Mouse (Mus musculus) heart, adult 2 months (tissue): ENCODE results near the gene Setdb1. TPM values are rescaled to one million over a fixed set of nuclear protein-coding genes. Genes with fewer than 3 reads are reported as not detected.

ENCODE experiments used
- DNase-seq, 2 experiments: peaks; one replicate each; pipeline ENCODE4 v3.0.0; 2021
- H3K27ac ChIP-seq: fragments of 200-600 bp; 2 replicates; pipeline ENCODE4 v1.8.1; 2022
- H3K27me3 ChIP-seq: fragments of 200-500 bp; 2 replicates; pipeline ENCODE4 v1.6.1; 2012; ENCODE audit warnings: mild to moderate bottlenecking, low read length, inconsistent platforms, mixed read lengths; ENCODE audit not compliant: control insufficient read depth, insufficient read depth
- H3K36me3 ChIP-seq: fragments of 200-500 bp; 2 replicates; pipeline ENCODE4 v1.6.1; 2012; ENCODE audit warnings: low read length, inconsistent platforms; ENCODE audit not compliant: control insufficient read depth, insufficient read depth
- H3K4me1 ChIP-seq: fragments of 200-500 bp; 2 replicates; pipeline ENCODE4 v1.6.1; 2011; ENCODE audit warnings: low read length; ENCODE audit not compliant: control insufficient read depth, insufficient read depth
- H3K4me3 ChIP-seq: fragments of 200-600 bp; 2 replicates; pipeline ENCODE4 v1.8.1; 2022
- H3K79me2 ChIP-seq: fragments of 200-500 bp; replicated peaks from 2 replicates; pipeline ENCODE4 v1.6.1; 2012; ENCODE audit warnings: mild to moderate bottlenecking, inconsistent platforms, low read length, moderate library complexity, mixed read lengths; ENCODE audit not compliant: control insufficient read depth, insufficient read depth
- H3K9ac ChIP-seq: fragments of 200-500 bp; 2 replicates; pipeline ENCODE4 v1.6.1; 2012; ENCODE audit warnings: low read depth, mild to moderate bottlenecking, control low read depth, inconsistent platforms, low read length, mixed read lengths
- CTCF ChIP-seq: fragments of 200-600 bp; IDR thresholded peaks from 2 replicates; pipeline ENCODE4 v1.8.1; 2022; ENCODE audit warnings: antibody characterized with exemption, mild to moderate bottlenecking, moderate library complexity
- EP300 ChIP-seq: fragments of 200-500 bp; IDR thresholded peaks from 2 replicates; pipeline ENCODE4 v1.6.1; 2011; ENCODE audit warnings: low read depth, low read length, control low read depth; ENCODE audit not compliant: insufficient read depth
- POLR2A ChIP-seq: fragments of 200-500 bp; IDR thresholded peaks from 2 replicates; pipeline ENCODE4 v1.6.1; 2011; ENCODE audit warnings: mild to moderate bottlenecking, low read depth, low read length, control low read depth; ENCODE audit not compliant: insufficient read depth
- WGBS: fragments of 180-500 bp; shearing (Covaris S2); methylation state at CpG from one replicate; pipeline ENCODE4 v1.1.7; 2018; 5-methylcytosine and 5-hydroxymethylcytosine counted together
- intact Hi-C: fragments of 180-260 bp; cut with DNase I; formaldehyde crosslinking; loops from one replicate; pipeline ENCODE4 v1.15.1; 2025
- polyA plus RNA-seq: library from polyadenylated mRNA; depleted of rRNA; stranded (reverse); fragments of >200 nt; gene quantifications from 2 replicates; pipeline ENCODE4 v1.2.3, GENCODE M21; 2012
- total RNA-seq, 2 experiments: library from RNA; stranded (reverse); gene quantifications; 2 replicates each; pipeline ENCODE4 v1.2.3; 2021

The Setdb1 gene
- total and polyA plus RNA-seq, 3 experiments: 8.0 to 12.2 (median 10.4) TPM

GRCm38 (mm10) chr3:95296103-95296469 is 60.9 kb downstream of the Setdb1 start:
- DNase-seq: no peak
- Histone ChIP-seq H3K36me3 (no peaks in the 10 kb centered on the region), H3K27ac (no peak overlapping the region)

GRCm38 (mm10) chr3:95295321-95296102 is 61.5 kb downstream of the Setdb1 start:
- H3K36me3 ChIP-seq: no peaks in the 10 kb centered on the region
- WGBS: 70% methylated on average over 11 of the region's 11 CpGs
- TF ChIP-seq EP300: no peak
- no peak for TF ChIP-seq CTCF
- TF ChIP-seq POLR2A: no peak
- intact Hi-C loops: no loop called here
- DNase-seq: no peak
- H3K4me3 ChIP-seq: no peak overlapping the region
- no peaks in the 10 kb centered on the region for H3K27me3 ChIP-seq
- no peak overlapping the region for H3K27ac ChIP-seq
- H3K4me1 ChIP-seq: peaks cover 1% of the 10 kb centered on the region; the same call in 1 of the 2 replicates
- no peaks in the 10 kb centered on the region for H3K79me2 ChIP-seq
- no peak overlapping the region for H3K9ac ChIP-seq

More at GRCm38 (mm10) chr3:95296103-95296469, 60.9 kb downstream of the Setdb1 start:
- H3K9ac ChIP-seq: no peak overlapping the region
- H3K27me3 ChIP-seq: no peaks in the 10 kb centered on the region
- TF ChIP-seq POLR2A (no peak), EP300 (0 out of 2 replicates have a peak, but pooled peaks have one; percentile 26), CTCF (peak; percentile 81)
- peaks cover 1% of the 10 kb centered on the region; the same call in 1 of the 2 replicates for H3K4me1 ChIP-seq
- WGBS: 11% methylated on average over 5 of the region's 5 CpGs
- H3K79me2 ChIP-seq: no peaks in the 10 kb centered on the region
- no peak overlapping the region for H3K4me3 ChIP-seq
- intact Hi-C loops: no loop called here

DNA sequence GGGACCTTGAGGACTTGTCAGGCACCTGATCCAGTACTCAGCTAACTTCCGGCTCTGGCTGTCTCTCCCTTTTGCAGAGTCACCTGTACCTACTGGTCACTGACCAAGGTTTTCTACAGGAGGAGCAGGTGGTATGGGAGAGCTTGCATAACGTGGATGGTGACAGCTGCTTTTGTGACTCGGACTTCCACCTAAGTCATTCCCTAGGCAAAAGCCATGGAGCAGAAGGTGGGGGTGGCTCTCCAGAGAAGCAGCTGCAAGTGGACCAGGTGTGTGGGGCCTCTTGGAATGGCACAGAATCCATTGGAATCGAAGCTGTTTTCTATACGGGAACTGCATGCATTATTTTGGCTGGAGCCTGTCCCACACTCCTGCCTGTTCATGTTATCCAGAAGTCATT is 62.3 kb downstream of the Setdb1 start:
- H3K36me3 ChIP-seq: no peaks in the 10 kb centered on the region
- WGBS: 81% methylated on average over 5 of the region's 5 CpGs
- peaks cover 1% of the 10 kb centered on the region; the same call in 1 of the 2 replicates for H3K4me1 ChIP-seq
- TF ChIP-seq CTCF (no peak), POLR2A (no peak), EP300 (no peak)
- H3K4me3 ChIP-seq: no peak overlapping the region
- intact Hi-C loops: no loop called here
- H3K79me2 ChIP-seq: no peaks in the 10 kb centered on the region
- no peaks in the 10 kb centered on the region for H3K27me3 ChIP-seq
- no peak overlapping the region for H3K27ac ChIP-seq
- no peak for DNase-seq
- no peak overlapping the region for H3K9ac ChIP-seq

- WGBS: 89% methylated on average over 7 of the region's 7 CpGs
Measured at GRCm38 (mm10) chr3:95294316-95294715, 62.7 kb downstream of the Setdb1 start.

DNA sequence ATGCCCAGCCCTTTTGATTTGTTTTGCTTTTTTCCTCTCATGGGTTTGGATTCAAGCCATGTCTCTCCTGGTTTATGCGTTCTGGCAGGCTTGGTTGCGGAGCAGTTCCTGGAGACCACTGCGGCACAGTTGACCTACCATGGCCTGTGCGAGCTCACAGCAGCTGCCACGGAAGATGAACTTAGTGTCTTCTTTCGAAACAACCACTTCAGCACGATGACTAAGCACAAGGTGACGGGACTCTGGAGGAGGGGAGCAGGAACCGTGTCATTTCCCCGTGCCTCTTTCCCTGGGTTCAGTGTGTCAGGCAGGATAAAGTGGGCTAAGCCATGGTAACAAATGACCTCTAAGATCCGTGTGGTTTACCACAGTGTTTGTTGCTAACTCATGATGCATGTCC is 63.5 kb downstream of the Setdb1 start:
- Histone ChIP-seq H3K27ac (no peak overlapping the region), H3K4me1 (peaks cover 1% of the 10 kb centered on the region; the same call in 1 of the 2 replicates), H3K9ac (no peak overlapping the region), H3K79me2 (no peaks in the 10 kb centered on the region), H3K27me3 (no peaks in the 10 kb centered on the region), H3K36me3 (no peaks in the 10 kb centered on the region), H3K4me3 (no peak overlapping the region)
- intact Hi-C loops: no loop called here
- DNase-seq: no peak
- WGBS: 48% methylated on average over 11 of the region's 11 CpGs
- TF ChIP-seq CTCF (no peak), POLR2A (no peak), EP300 (no peak)

More at GRCm38 (mm10) chr3:95294316-95294715, 62.7 kb downstream of the Setdb1 start:
- Histone ChIP-seq H3K27ac (no peak overlapping the region), H3K79me2 (no peaks in the 10 kb centered on the region), H3K36me3 (no peaks in the 10 kb centered on the region), H3K4me3 (no peak overlapping the region), H3K9ac (no peak overlapping the region), H3K4me1 (peaks cover 1% of the 10 kb centered on the region; the same call in 1 of the 2 replicates), H3K27me3 (no peaks in the 10 kb centered on the region)
- TF ChIP-seq EP300 (no peak), POLR2A (no peak), CTCF (no peak)
- intact Hi-C loops: no loop called here
- no peak for DNase-seq

DNA sequence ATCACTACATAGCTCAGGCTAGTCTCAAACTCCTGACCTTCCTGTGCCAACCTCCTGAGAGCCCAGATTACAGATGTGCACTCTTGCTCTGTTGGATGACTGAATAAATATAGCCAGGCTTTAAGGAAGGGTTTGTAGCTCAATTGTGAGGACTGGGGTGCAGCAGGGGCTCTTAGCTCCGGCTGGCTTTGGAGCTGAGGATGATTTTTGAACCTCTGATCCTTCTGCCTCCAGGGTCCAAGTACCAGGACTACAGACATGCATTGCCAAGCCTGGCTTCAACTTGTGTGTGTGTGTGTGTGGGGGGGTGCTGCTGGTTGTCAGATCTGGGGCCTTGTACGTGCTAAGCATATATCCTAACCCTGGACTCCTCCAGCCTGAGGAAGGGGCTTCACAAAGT is 64.1 kb downstream of the Setdb1 start:
- no peaks in the 10 kb centered on the region for H3K27me3 ChIP-seq
- intact Hi-C loops: no loop called here
- H3K36me3 ChIP-seq: no peaks in the 10 kb centered on the region
- no peak for DNase-seq
- 93% methylated on average over 2 of the region's 2 CpGs for WGBS
- H3K79me2 ChIP-seq: no peaks in the 10 kb centered on the region
- H3K27ac ChIP-seq: no peak overlapping the region
- TF ChIP-seq EP300: no peak
- TF ChIP-seq CTCF: no peak
- TF ChIP-seq POLR2A: no peak
- H3K4me1 ChIP-seq: peaks cover 1% of the 10 kb centered on the region; the same call in 1 of the 2 replicates
- H3K4me3 ChIP-seq: no peak overlapping the region
- no peak overlapping the region for H3K9ac ChIP-seq
